Mouse (Mus musculus) layer of hippocampus, adult 9-10 months (tissue): Measurements from ENCODE around the gene Rnf183.

Source experiments
- DNase-seq: peaks from one replicate; pipeline ENCODE4 v3.0.0; 2022; ENCODE audit warnings: low spot score

Rnf183 gene

GRCm38 (mm10) chr4:62383207-62383606 is 51.8 kb downstream of the Rnf183 start:
- DNase-seq, result no peak

GRCm38 (mm10) chr4:62379724-62380381 is 55.2 kb downstream of the Rnf183 start:
- no peak for DNase-seq
